In the genomic region with DNA sequence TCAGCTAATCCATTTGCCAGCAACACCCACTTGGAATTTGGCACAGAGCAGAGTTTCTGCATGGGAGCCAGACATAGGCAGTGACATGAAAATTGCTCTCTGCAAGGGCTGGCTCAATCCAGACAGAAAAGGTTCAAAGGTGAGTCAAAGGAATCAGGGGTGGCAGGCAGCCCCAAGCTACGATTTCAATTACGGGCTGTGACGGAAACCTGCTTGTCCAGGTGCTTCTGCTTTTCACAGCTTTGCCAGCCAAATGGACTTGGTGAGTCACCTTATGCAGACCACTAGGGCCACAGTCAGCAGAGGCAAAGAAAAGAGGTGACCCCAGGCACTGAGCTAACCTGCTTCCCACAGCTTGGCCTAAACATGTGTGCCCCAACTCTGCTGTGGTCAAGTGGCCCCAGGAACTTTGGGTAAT, we compare ENCODE assay signal across 12 mouse cellular contexts.
DNase-seq lines count a peak whose midpoint lies in the region; ATAC-seq and TF ChIP-seq lines count a peak whose summit lies in the region.
"Had no signal": no experiment of that assay in that cellular context is flagged by ENCODE, and none has a peak within 500 bp of the region (broad histone marks: within the 10 kb centered on the region; RNA-seq: fewer than 3 reads in every experiment).

No protein-coding gene starts in this region.

- no peaks in the 10 kb centered on the region for H3K4me1 ChIP-seq in hindbrain, postnatal 0 days (ENCODE audit: insufficient read depth, low read length)
- no peaks in the 10 kb centered on the region for H3K4me1 ChIP-seq in hindbrain, embryonic 12.5 days
- H3K4me1 ChIP-seq: embryonic facial prominence, embryonic 13.5 days; limb, embryonic 12.5 days; lung, embryonic 15.5 days; neural tube, embryonic 12.5 days had no signal

- H3K27me3 ChIP-seq in hindbrain, postnatal 0 days (ENCODE audit: insufficient read depth, low read length) = no peaks in the 10 kb centered on the region
- peaks cover 35% of the 10 kb centered on the region for H3K27me3 ChIP-seq in hindbrain, embryonic 12.5 days
- H3K27me3 ChIP-seq: neural tube, embryonic 12.5 days had no signal

- no peaks in the 10 kb centered on the region for H3K9me3 ChIP-seq in hindbrain, postnatal 0 days (ENCODE audit: low read length)
- no peaks in the 10 kb centered on the region for H3K9me3 ChIP-seq in hindbrain, embryonic 12.5 days (replicated peaks)
- H3K9me3 ChIP-seq: embryonic facial prominence, embryonic 13.5 days; limb, embryonic 12.5 days; lung, embryonic 15.5 days; neural tube, embryonic 12.5 days had no signal

- peak; percentile 18; the same call in 1 of the 2 replicates for ATAC-seq in hindbrain, postnatal 0 days
- no peak for ATAC-seq in hindbrain, embryonic 12.5 days (ENCODE audit: low FRiP score)

- H3K36me3 ChIP-seq in hindbrain, postnatal 0 days (ENCODE audit: insufficient read depth, low read length) = no peaks in the 10 kb centered on the region
- H3K36me3 ChIP-seq in hindbrain, embryonic 12.5 days = no peaks in the 10 kb centered on the region
- H3K36me3 ChIP-seq: embryonic facial prominence, embryonic 13.5 days; limb, embryonic 12.5 days; lung, embryonic 15.5 days; neural tube, embryonic 12.5 days had no signal

- 74% methylated on average over 3 of the region's 3 CpGs for WGBS in hindbrain, postnatal 0 days
- 77% methylated on average over 3 of the region's 3 CpGs for WGBS in hindbrain, embryonic 12.5 days

- H3K27ac ChIP-seq in hindbrain, postnatal 0 days = no peak overlapping the region
- H3K27ac ChIP-seq in hindbrain, embryonic 12.5 days = no peak overlapping the region
- H3K27ac ChIP-seq: embryonic facial prominence, embryonic 13.5 days; limb, embryonic 12.5 days; lung, embryonic 15.5 days; neural tube, embryonic 12.5 days had no signal

- H3K9ac ChIP-seq in hindbrain, postnatal 0 days (replicated peaks; ENCODE audit: low read length) = no peak overlapping the region
- H3K9ac ChIP-seq in hindbrain, embryonic 12.5 days = no peak overlapping the region
- H3K9ac ChIP-seq: embryonic facial prominence, embryonic 13.5 days; limb, embryonic 12.5 days; lung, embryonic 15.5 days; neural tube, embryonic 12.5 days had no signal

- TF ChIP-seq CTCF in hindbrain, postnatal 0 days (IDR thresholded peaks at IDR 0.05; ENCODE audit: low read depth) = no peak

- no peak overlapping the region for H3K4me2 ChIP-seq in hindbrain, postnatal 0 days (ENCODE audit: low read depth, low read length)
- no peak overlapping the region for H3K4me2 ChIP-seq in hindbrain, embryonic 12.5 days (replicated peaks)
- H3K4me2 ChIP-seq: embryonic facial prominence, embryonic 13.5 days; limb, embryonic 12.5 days; lung, embryonic 15.5 days; neural tube, embryonic 12.5 days had no signal

- no peak overlapping the region for H3K4me3 ChIP-seq in hindbrain, postnatal 0 days (ENCODE audit: low read length)
- no peak overlapping the region for H3K4me3 ChIP-seq in hindbrain, embryonic 12.5 days
- H3K4me3 ChIP-seq: embryonic facial prominence, embryonic 13.5 days; limb, embryonic 12.5 days; lung, embryonic 15.5 days; neural tube, embryonic 12.5 days had no signal

- peak; percentile 3 for DNase-seq in hindbrain, postnatal 0 days (ENCODE audit: low spot score)
- DNase-seq in cerebellum, adult 9-10 months = peak; percentile 25
- DNase-seq in fat pad, adult 2 months (ENCODE audit: extremely low read depth, low read depth, low spot score) = peak; percentile 11
- DNase-seq in kidney, postnatal 25 days = peak; percentile 25 to 66
- no peak for DNase-seq in urinary bladder, postnatal 4 days (ENCODE audit: low spot score in 2 of 2)
- no peak for DNase-seq in layer of hippocampus, adult 18-20 months (ENCODE audit: low spot score in 2 of 2)
- DNase-seq: thymus, postnatal 36 days had no signal

Comparison
In these comparisons a context has a peak if more than half of its experiments do, and no peak if none do; other contexts are left out.
1. DNase-seq: peak in hindbrain, postnatal 0 days (single experiment), cerebellum, adult 9-10 months (single experiment), fat pad, adult 2 months (single experiment) and kidney, postnatal 25 days (2 of 2); none in urinary bladder, postnatal 4 days (0 of 2) and layer of hippocampus, adult 18-20 months (0 of 2).